Mouse (Mus musculus): ENCODE measurements at regions not wholly inside any gene's neighbourhood (a gene's known extent, or its start where the extent isn't known, plus 50 kb on each side); places are given as distances from the start of the nearest gene placed in this dataset.

DNA sequence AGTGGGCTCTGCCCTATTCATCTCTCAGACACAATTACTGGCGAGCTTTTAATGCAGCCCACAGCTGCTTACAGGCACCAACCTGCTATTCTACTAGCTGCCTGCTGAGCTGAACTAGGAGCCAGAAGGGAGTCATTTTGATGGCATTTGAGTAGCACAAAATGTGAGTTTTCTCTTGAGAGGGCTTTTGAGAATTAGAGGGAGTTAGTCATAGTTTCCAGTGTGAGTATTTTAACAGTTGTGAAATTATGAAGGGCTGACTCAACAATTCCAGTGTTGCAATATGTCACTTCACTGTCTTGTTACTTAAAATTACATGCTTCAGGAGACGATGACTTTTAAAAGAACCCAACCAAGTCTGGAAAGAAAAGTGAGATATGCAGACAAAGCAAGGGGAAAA lies 54.4 kb upstream of the Ly86 start:
- DNase-seq: peak; percentile 79

DNA sequence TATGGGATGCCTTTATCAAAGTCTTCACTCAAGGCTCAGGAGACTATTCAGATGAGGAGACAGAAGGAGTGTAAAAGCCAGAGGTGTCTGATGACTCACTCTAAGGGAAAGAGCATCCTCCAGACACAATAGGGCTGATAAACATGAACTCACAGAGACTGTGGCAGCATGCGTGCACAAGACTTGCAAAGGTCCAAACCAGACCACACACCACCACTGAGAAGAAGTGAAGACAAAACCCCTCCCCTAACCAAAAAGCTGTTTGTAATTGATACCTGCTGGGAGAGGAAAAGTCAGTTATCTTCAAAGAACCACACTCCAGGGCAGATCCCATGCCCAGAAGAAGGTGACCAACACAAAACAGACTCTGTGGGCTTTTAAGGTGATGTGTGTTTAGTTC lies 56.0 kb upstream of the Ly86 start:
- no peak for DNase-seq

DNA sequence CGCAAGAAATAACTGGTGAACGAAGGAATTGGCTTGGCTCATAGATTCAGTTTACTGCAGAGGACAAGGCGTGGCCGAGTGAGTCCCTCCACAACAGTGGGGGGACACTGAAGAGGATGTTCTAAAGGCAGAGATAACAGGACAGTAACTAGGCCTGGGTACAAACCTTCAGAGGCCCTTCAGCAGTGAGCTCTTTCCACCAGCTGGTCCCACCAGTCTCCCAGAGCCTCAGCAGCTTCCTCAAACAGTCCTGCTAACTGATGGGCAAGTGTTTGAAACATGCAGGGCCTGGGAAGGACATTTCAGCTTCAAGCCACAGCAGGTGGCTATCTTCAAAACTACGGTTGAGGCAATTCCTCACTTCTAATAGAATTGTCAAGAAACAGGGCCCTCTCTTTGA lies 62.5 kb upstream of the Ly86 start:
- peak; percentile 9 for DNase-seq

DNA sequence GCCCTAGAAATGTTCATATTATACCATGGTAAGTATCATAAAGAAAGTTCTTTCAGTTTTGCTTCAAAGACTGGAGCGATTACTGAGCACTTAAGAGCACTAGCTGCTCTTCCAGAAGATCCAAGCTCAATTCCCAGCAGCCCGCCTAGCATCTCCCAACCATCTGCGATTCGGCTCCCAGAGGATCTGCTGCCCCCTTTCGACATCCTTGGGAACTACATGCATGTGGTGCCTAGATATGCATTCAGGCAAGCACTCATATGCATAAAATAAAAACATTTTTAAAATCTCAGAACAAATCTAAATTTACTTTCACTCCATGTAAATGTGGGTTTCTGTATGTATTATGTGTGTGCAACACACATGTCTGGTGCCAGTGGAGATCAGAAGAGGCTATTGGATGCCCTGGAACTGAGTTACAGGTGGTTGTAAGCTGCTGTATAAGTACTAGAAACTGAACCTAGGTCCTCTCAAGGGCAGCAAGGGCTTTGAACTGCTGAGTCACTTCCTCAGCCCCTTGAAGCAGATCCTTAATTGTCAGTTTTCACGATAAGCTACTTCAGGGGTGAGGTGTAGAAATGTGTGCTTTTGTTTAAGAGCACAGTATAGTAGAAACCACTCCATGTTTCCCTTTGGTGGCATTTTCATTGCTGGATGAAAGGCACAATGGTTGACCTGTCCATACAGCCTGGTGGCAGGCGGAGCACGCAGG lies 65.8 kb upstream of the Ly86 start:
- DNase-seq: no peak

- peak; percentile 6 for DNase-seq
Measured at GRCm38 (mm10) chr13:37249581-37250461, 95.2 kb upstream of the Ly86 start.

DNA sequence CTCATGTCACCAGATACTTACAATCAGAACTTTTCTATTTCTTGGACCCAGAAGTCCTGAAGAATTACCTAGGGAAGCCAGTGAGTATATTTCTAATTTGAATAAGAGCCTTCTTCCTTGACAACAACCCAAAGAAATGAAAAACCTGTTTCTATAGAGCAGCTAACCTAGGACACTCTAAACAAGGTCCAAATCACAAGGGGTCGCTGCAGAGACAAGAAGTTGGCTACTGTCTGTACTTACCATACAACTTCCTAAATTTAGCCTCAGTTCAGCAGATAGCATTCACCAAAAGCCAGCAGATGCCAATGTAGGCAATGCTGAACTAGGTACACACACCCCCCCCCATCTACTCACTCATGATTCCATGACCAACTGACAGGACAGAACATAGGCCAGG lies 96.3 kb upstream of the Ly86 start:
- peak; percentile 1 for DNase-seq

DNA sequence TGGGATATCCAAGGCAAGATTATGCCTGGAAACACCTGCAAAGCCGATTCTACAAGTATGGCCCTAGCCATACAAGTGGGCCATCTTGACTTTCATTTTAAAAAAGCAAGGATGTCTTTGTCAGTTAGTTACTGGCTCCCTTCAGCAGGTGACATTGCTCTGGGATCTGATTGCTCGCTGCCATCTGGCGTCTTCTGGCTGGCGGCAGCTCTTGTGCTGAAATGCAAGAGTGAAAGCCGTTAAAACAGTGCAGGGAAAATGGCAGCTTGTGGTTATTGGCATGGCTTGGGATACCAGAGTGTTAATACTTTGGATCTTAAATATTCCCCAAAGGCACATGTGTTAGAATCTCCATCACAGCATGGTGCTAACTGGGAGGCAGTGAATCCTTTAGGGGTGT lies 105.0 kb upstream of the Ly86 start:
- no peak for DNase-seq

- DNase-seq: no peak
Measured at GRCm38 (mm10) chr13:37237285-37237684, 107.7 kb upstream of the Ly86 start.

DNA sequence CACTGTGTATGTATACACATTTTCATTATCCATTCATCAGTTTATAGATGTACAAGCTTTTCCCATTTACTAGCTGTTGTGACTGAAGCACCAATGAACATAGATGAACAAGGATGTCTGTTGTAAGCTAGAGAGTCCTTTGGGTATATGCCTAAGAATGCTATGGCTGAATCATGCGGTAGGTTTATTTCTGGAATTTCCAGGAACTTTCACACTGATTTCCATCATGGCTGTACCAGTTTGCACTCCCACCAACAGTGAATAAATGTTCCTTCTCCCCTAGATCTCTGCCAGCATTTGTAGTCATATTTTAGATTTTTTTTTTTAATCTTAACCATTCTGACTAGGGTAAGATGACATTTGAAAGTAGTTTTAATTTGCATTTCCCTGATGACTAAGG lies 119.2 kb upstream of the Ly86 start:
- DNase-seq: no peak

- no peak for DNase-seq
Measured at GRCm38 (mm10) chr13:37220436-37220835, 124.6 kb upstream of the Ly86 start.

DNA sequence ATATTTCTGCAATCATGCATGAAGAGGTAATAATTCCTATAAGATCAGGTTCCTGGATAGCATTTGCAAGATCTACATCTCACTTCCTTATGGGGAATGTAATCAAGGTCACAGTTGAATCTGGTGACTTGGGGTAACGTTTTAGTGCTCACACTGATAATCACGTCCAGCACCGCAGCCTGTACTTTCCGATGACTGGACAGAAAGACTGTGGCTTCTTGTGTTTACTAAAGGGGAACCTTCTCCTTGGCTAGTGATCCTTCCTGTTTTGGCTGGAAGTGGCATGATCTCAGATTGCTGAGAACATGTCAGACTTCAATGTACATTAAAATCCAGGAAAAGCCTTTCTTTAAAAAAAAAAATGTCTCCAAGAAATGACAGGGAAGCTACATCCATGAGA lies 126.4 kb upstream of the Ly86 start:
- DNase-seq: peak; percentile 35

DNA sequence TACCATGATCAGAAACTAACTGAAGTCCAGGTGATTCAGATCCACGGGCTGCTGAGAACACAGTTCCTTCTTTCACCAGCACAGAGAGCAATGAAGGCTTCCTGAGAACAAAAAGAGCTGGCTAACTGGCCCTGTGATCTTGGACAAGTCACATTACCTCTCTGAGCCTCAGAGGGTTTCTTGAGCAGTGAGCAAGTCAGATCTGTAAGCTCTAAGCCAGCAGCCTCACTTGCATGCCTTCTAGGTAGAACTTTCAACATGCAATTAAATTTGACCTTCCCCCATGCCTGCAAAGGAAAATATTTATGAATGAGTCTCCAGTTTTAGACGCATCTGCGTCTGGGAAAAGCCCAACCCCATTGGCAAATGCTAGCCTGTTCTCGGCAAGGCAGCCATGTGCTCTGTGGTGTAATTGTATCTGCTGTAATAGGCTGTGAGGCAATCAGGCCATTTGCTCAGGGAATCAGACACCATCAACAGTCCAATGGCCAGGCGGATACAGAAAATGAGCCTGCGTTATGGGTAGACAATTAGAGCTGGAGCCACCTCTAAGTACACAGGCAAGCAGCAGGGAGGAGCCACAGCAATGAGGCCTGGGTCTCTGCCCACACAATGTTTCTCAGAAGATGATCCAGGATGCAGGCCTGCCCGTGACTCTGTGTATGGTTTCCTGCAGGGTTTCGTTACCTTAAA lies 130.3 kb upstream of the Ly86 start:
- peak; percentile 53 for DNase-seq

DNA sequence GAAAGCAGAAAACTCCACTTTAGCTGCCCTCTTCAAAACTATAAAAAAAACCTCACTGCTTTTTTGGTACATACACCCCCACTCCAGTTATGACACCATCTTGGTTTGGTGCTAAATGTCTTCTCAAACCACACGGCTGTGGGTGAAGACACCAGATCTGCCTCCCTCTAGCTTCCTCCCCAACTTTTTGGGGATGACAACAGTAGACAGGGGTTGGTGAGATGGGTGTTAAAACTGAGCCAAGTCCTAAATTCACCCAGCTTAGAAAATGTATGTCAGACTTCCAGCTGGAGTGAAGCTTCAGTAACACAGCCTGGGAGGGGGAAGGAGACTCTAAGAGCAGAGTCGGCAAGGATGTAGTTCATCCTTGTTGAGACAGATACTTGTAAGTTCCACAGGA lies 147.1 kb upstream of the F13a1 start:
- DNase-seq: no peak

- DNase-seq: no peak
Measured at GRCm38 (mm10) chr13:37195857-37196256, 145.8 kb upstream of the F13a1 start.

DNA sequence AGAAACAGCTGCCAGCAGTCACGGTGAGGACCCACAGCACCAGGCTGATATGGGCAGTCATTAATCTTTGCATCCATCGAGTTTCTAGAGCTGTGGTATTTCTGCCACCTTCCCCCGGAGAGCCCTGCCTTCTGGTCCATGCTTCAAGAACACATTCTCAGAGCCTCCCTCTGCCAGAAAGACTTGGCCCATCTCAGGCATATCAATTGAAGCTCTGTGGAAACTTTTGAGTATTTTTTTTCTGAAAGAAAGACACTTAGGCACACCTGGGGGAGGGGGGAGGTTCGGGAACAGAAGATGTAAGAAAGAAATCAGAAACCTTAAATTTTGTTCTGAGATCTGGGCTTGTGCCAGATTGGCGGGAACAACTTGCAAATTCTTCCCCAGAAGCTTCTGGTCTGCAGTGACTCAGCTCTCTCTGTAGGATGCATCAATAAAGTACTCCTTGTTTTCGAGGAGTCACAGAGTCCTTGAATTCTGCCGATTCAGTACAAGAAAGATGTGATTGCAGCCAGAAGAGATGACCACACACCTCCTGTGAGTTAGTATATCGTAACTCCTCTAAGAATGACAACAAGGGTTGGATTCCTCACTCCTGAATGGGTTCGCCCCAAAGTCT lies 131.2 kb upstream of the F13a1 start:
- no peak for DNase-seq

GRCm38 (mm10) chr13:37176526-37176925 lies 126.5 kb upstream of the F13a1 start:
- DNase-seq: no peak

DNA sequence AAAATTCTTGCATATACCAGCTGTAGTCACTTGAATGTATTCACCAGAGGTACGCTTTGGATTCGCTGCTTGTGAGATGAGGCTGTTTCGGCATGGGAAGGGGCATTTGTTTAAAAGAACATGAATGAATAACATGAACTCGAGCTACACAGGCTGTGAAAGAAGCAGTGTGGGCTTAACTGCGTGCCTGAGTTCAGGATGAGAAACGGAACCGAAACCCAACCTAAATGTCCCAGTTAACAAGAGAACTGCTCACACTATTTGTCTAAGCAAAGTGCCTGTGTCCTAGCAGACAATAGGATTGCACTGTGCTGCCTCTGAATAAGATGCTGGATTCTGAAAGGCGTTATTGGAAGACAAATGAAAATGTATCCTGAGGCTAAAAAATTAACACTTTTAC lies 126.0 kb upstream of the F13a1 start:
- no peak for DNase-seq

- no peak for DNase-seq
Measured at GRCm38 (mm10) chr13:37158831-37159522, 108.9 kb upstream of the F13a1 start.

GRCm38 (mm10) chr13:37157808-37158207 lies 107.8 kb upstream of the F13a1 start:
- no peak for DNase-seq

GRCm38 (mm10) chr13:37151835-37152516 lies 101.9 kb upstream of the F13a1 start:
- no peak for DNase-seq

DNA sequence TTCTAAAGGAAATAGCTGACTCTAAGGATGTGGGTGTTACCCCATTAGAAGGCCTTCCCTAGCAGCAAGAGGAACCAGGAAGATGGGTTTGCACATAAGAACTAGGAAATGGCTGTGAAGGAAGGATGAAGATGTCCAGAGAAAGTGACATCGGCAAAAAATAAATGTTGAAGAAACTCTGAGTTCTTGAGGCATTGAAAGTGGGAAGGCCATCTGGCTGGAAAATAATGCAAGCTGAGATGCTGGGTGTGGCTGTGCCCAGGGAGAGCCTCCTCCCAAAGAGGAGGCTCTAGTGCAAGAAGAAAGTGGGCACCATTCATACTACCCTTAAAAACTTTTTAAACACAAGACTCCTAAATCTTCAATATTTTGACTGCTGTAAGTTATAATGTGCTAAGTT lies 99.9 kb upstream of the F13a1 start:
- DNase-seq: no peak

All from lung, postnatal 36 days (tissue).